Mouse (Mus musculus) G1E (cell line): ENCODE measurements around the gene Dnajc14.

Experiments used
- CTCF ChIP-seq: IDR thresholded peaks from 2 replicates; pipeline ENCODE4 v1.5.1; 2012; ENCODE audit warnings: low read depth, low read length, inconsistent platforms, mixed read lengths
- GATA1 ChIP-seq: IDR thresholded peaks from 2 replicates; pipeline ENCODE4 v1.6.1; 2012; ENCODE audit warnings: borderline replicate concordance, low read length, inconsistent platforms, mixed read lengths

GRCm38 (mm10) chr10:128792041-128792440, 11.8 kb upstream of the Dnajc14 start:
- no peak for TF ChIP-seq CTCF
- TF ChIP-seq GATA1, result no peak
